Mouse (Mus musculus): ENCODE results near the gene Sohlh1.

- TF ChIP-seq ZNF384 (IDR thresholded peaks at IDR 0.05; ENCODE audit: low read depth, low read length) = no peak
- TF ChIP-seq CHD2 (IDR thresholded peaks at IDR 0.05; ENCODE audit: low read depth, low read length) = no peak
- no peak for TF ChIP-seq ZC3H11A (IDR thresholded peaks at IDR 0.05; ENCODE audit: borderline replicate concordance, low read depth, low read length)
- TF ChIP-seq MAFK (IDR thresholded peaks at IDR 0.05; ENCODE audit: insufficient read depth, low read depth, low read length) = no peak
These were observed 31.5 kb upstream of the Sohlh1 start for GRCm38 (mm10) chr2:25878516-25878915.

Data from ES-E14 (cell line).